Mouse (Mus musculus): ENCODE data around the gene Rbfox1. TPM values are rescaled to one million over a fixed set of nuclear protein-coding genes. Genes with fewer than 3 reads are reported as not detected.

Gene Rbfox1
- total and polyA plus RNA-seq, 3 experiments = not detected

GRCm38 (mm10) chr16:6736998-6737397 lies 851.8 kb downstream of the Rbfox1 start:
- Histone ChIP-seq H3K27me3 (ENCODE audit: control insufficient read depth in 1 of 2, insufficient read depth in 2 of 2, low read length in 2 of 2) (no peaks in the 10 kb centered on the region), H3K4me3 (ENCODE audit: control insufficient read depth in 1 of 2, insufficient read depth in 1 of 2, low read depth in 2 of 2, low read length in 2 of 2) (no peak overlapping the region), H3K9ac (ENCODE audit: control insufficient read depth, low read depth, low read length, poor library complexity, severe bottlenecking) (no peak overlapping the region), H3K79me2 (ENCODE audit: control insufficient read depth, insufficient read depth, low read length, poor library complexity) (no peaks in the 10 kb centered on the region), H3K9me3 (replicated peaks; ENCODE audit: insufficient read depth, low read length) (no peaks in the 10 kb centered on the region), H3K27ac (ENCODE audit: control insufficient read depth, low read depth, low read length) (no peak overlapping the region), H3K36me3 (ENCODE audit: control insufficient read depth in 1 of 2, insufficient read depth in 2 of 2, low read length in 2 of 2) (no peaks in the 10 kb centered on the region), H3K4me1 (ENCODE audit: control insufficient read depth in 1 of 2, insufficient read depth in 2 of 2, low read length in 2 of 2) (no peaks in the 10 kb centered on the region)
- TF ChIP-seq TBP (IDR thresholded peaks at IDR 0.05; ENCODE audit: low read depth, low read length) (no peak), E2F4 (IDR thresholded peaks at IDR 0.05; ENCODE audit: borderline replicate concordance, low read depth, low read length) (no peak), ZC3H11A (IDR thresholded peaks at IDR 0.05; ENCODE audit: low read depth, low read length) (no peak), ETS1 (IDR thresholded peaks at IDR 0.05; ENCODE audit: low read depth, low read length) (no peak), EP300 (IDR thresholded peaks at IDR 0.05; ENCODE audit: low read depth in 1 of 2, low read length in 2 of 2) (no peak), ZMIZ1 (IDR thresholded peaks at IDR 0.05; ENCODE audit: low read depth, low read length) (no peak), POLR2AphosphoS2 (IDR thresholded peaks at IDR 0.05; ENCODE audit: low read length) (no peak), USF1 (IDR thresholded peaks at IDR 0.05; ENCODE audit: low read depth, low read length) (no peak), MAZ (IDR thresholded peaks at IDR 0.05; ENCODE audit: low read depth, low read length) (no peak), NELFE (IDR thresholded peaks at IDR 0.05; ENCODE audit: low read depth, low read length) (no peak)
- DNase-seq (ENCODE audit: low read depth, low spot score) = no peak

- H3K27ac ChIP-seq (ENCODE audit: control insufficient read depth, low read depth, low read length) = no peak overlapping the region
- DNase-seq (ENCODE audit: low read depth, low spot score) = no peak
- no peaks in the 10 kb centered on the region for H3K36me3 ChIP-seq (ENCODE audit: control insufficient read depth in 1 of 2, insufficient read depth in 2 of 2, low read length in 2 of 2)
- H3K4me3 ChIP-seq (ENCODE audit: control insufficient read depth in 1 of 2, insufficient read depth in 1 of 2, low read depth in 2 of 2, low read length in 2 of 2) = no peak overlapping the region
- H3K79me2 ChIP-seq (ENCODE audit: control insufficient read depth, insufficient read depth, low read length, poor library complexity) = no peaks in the 10 kb centered on the region
- H3K27me3 ChIP-seq (ENCODE audit: control insufficient read depth in 1 of 2, insufficient read depth in 2 of 2, low read length in 2 of 2) = no peaks in the 10 kb centered on the region
- H3K9ac ChIP-seq (ENCODE audit: control insufficient read depth, low read depth, low read length, poor library complexity, severe bottlenecking) = no peak overlapping the region
- H3K9me3 ChIP-seq (replicated peaks; ENCODE audit: insufficient read depth, low read length) = no peaks in the 10 kb centered on the region
- H3K4me1 ChIP-seq (ENCODE audit: control insufficient read depth in 1 of 2, insufficient read depth in 2 of 2, low read length in 2 of 2) = no peaks in the 10 kb centered on the region
- TF ChIP-seq BHLHE40 (IDR thresholded peaks at IDR 0.05; ENCODE audit: borderline replicate concordance, low read depth, low read length) (no peak), MEF2A (IDR thresholded peaks at IDR 0.05; ENCODE audit: extremely low read depth, insufficient replicate concordance, low read depth, low read length, poor library complexity, severe bottlenecking) (no peak), TBP (IDR thresholded peaks at IDR 0.05; ENCODE audit: low read depth, low read length) (no peak), MYC (IDR thresholded peaks at IDR 0.05; ENCODE audit: low read depth, low read length) (no peak), SIN3A (IDR thresholded peaks at IDR 0.05; ENCODE audit: low read length) (no peak), UBTF (IDR thresholded peaks at IDR 0.05; ENCODE audit: borderline replicate concordance, insufficient read depth, low read depth, low read length) (no peak), SMC3 (IDR thresholded peaks at IDR 0.05; ENCODE audit: low read depth, low read length) (no peak), CHD2 (IDR thresholded peaks at IDR 0.05; ENCODE audit: low read length) (no peak), ELF1 (IDR thresholded peaks at IDR 0.05; ENCODE audit: low read depth, low read length) (no peak), ETS1 (IDR thresholded peaks at IDR 0.05; ENCODE audit: low read depth, low read length) (no peak), RCOR1 (IDR thresholded peaks at IDR 0.05; ENCODE audit: low read depth, low read length) (no peak), MAX (IDR thresholded peaks at IDR 0.05; ENCODE audit: low read length) (no peak), POLR2A (IDR thresholded peaks at IDR 0.05; ENCODE audit: control insufficient read depth in 1 of 2, insufficient read depth in 1 of 2, low read depth in 1 of 2, low read length in 2 of 2, poor library complexity in 1 of 2) (no peak), NELFE (IDR thresholded peaks at IDR 0.05; ENCODE audit: low read depth, low read length) (no peak), KAT2A (conservative IDR thresholded peaks at IDR 0.05; ENCODE audit: low read depth, low read length) (no peak), POLR2AphosphoS2 (IDR thresholded peaks at IDR 0.05; ENCODE audit: low read length) (no peak), NRF1 (IDR thresholded peaks at IDR 0.05; ENCODE audit: insufficient read depth, low read depth, low read length, poor library complexity, severe bottlenecking) (no peak), HCFC1 (IDR thresholded peaks at IDR 0.05; ENCODE audit: low read depth, low read length) (no peak), MAFK (IDR thresholded peaks at IDR 0.05; ENCODE audit: borderline replicate concordance, low read depth, low read length) (no peak), JUND (IDR thresholded peaks at IDR 0.05; ENCODE audit: low read depth, low read length) (no peak)
Observed at GRCm38 (mm10) chr16:6746116-6746515, 861.0 kb downstream of the Rbfox1 start.
